Mouse (Mus musculus) liver, postnatal 0 days (tissue): Measurements from ENCODE around the gene Zfp784. TPM values are rescaled to one million over a fixed set of nuclear protein-coding genes. Genes with fewer than 3 reads are reported as not detected.

ENCODE experiments used
- ATAC-seq: fragments of 200-750 bp; cut with Nextera tagmentation; 2 replicates; pipeline ENCODE4 v1.8.0; 2017; ENCODE audit warnings: mild to moderate bottlenecking, moderate library complexity
- DNase-seq: peaks from one replicate; pipeline ENCODE4 v3.0.0-alpha.2; 2016
- H3K27ac ChIP-seq: fragments of 300-500 bp; sonication (generic); 2 replicates; pipeline ENCODE4 v1.5.1; 2014; ENCODE audit warnings: antibody characterized with exemption, moderate library complexity, mild to moderate bottlenecking, low read depth
- H3K27me3 ChIP-seq: fragments of 300-500 bp; sonication (generic); 2 replicates; pipeline ENCODE4 v1.6.1; 2014; ENCODE audit warnings: low read length, control low read depth, mixed read lengths; ENCODE audit not compliant: insufficient read depth
- H3K36me3 ChIP-seq: fragments of 300-500 bp; sonication (generic); replicated peaks from 2 replicates; pipeline ENCODE4 v1.6.1; 2014; ENCODE audit warnings: mild to moderate bottlenecking, control low read depth, low read length, moderate library complexity, mixed read lengths; ENCODE audit not compliant: insufficient read depth
- H3K4me1 ChIP-seq: fragments of 300-500 bp; sonication (generic); 2 replicates; pipeline ENCODE4 v1.6.1; 2014; ENCODE audit warnings: antibody characterized with exemption, mild to moderate bottlenecking, control low read depth; ENCODE audit not compliant: insufficient read depth
- H3K4me2 ChIP-seq: fragments of 300-500 bp; sonication (generic); 2 replicates; pipeline ENCODE4 v1.6.1; 2014; ENCODE audit warnings: low read depth, mild to moderate bottlenecking, low read length, moderate library complexity, mixed read lengths
- H3K4me3 ChIP-seq: fragments of 300-500 bp; sonication (generic); 2 replicates; pipeline ENCODE4 v1.5.1; 2014; ENCODE audit warnings: low read depth, low read length
- H3K9ac ChIP-seq: fragments of 300-500 bp; sonication (generic); replicated peaks from 2 replicates; pipeline ENCODE4 v1.6.1; 2014; ENCODE audit warnings: mild to moderate bottlenecking, moderate library complexity
- H3K9me3 ChIP-seq: fragments of 300-500 bp; sonication (generic); 2 replicates; pipeline ENCODE4 v1.6.1; 2016; ENCODE audit warnings: mild to moderate bottlenecking, control low read depth, low read length, mixed read lengths
- CTCF ChIP-seq: sonication (generic); IDR thresholded peaks from 2 replicates; pipeline ENCODE4 v1.5.1; 2016; ENCODE audit warnings: antibody characterized with exemption, low read depth
- EP300 ChIP-seq: IDR thresholded peaks from 2 replicates; pipeline ENCODE4 v1.6.1; 2016; ENCODE audit warnings: antibody characterized with exemption, low read depth, mild to moderate bottlenecking
- WGBS: fragments of 180-500 bp; shearing (Covaris S2); extraction: QIAGEN DNeasy Blood & Tissue Kit; methylation state at CpG from one replicate; pipeline ENCODE4 v1.1.7; 2014; ENCODE audit not compliant: insufficient replicate concordance; 5-methylcytosine and 5-hydroxymethylcytosine counted together
- polyA plus RNA-seq: library from polyadenylated mRNA; unstranded; fragments of >200 nt; fragmentation: Nextera tagmentation; extraction: Ambion mirVana; gene quantifications from 2 replicates; pipeline ENCODE4 v1.2.1, GENCODE M21; 2015

Zfp784 gene
- polyA plus RNA-seq: 1.9 and 2.4 TPM in 2 replicates

DNA sequence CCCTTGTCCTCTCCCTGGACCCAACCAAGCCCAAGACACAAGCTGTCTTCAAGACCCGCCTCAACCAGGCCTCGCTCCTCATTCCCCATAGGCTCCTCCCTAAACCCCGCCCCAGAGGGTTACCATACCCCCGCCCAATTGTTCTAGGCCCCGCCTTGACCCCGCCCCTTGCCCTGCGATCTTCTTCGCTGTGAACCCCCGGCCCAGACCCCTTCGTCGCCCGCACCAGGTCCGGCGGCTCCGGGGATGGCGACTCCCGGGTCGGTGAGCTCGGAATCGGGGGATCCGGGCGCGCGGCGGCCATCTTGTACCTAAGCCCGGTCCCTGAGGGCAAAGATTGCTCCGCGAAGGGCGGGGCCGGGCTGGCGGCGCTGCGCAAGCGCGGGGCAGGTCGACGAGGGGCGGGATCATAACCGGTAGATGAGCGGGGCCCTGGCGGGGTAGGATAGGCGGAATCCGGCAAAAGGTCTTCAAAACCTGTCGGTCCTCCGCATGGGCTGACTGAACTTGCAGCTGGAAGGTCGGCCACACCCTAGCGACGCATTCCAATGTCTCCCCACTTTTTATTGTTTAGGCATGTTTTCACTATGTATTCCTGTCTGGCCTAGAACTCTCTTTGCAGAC, at the start of gene Zfp784:
Gene Zfp784 (minus strand): TSS at position 338 of the 624 bp plus-strand sequence.
- Histone ChIP-seq H3K27ac (peak within 1 kb of the TSS; percentile 94), H3K27me3 (no peaks in the 10 kb centered on the region), H3K4me1 (peaks cover 14% of the 10 kb centered on the region), H3K36me3 (no peaks in the 10 kb centered on the region; the same call in none of the 2 replicates), H3K9me3 (no peaks in the 10 kb centered on the region), H3K4me3 (peak within 1 kb of the TSS; percentile 67), H3K9ac (peak within 1 kb of the TSS; percentile 68), H3K4me2 (peak within 1 kb of the TSS; percentile 69)
- peak; percentile 99 for ATAC-seq
- WGBS: under 1% methylated on average over 46 of the region's 48 CpGs
- TF ChIP-seq CTCF (no peak), EP300 (peak; percentile 17; the same call in 1 of the 2 replicates)
- peak; percentile 94 for DNase-seq

GRCm38 (mm10) chr7:5087886-5088285, 49.6 kb upstream of the Zfp784 start:
- 63% methylated on average over 4 of the region's 4 CpGs for WGBS
- no peak for ATAC-seq
- no peaks in the 10 kb centered on the region for H3K9me3 ChIP-seq
- peaks cover 78% of the 10 kb centered on the region for H3K36me3 ChIP-seq
- H3K4me2 ChIP-seq: no peak overlapping the region
- TF ChIP-seq CTCF: no peak
- TF ChIP-seq EP300: no peak
- H3K9ac ChIP-seq: no peak overlapping the region
- DNase-seq: peak; percentile 9
- H3K27me3 ChIP-seq: no peaks in the 10 kb centered on the region
- no peak overlapping the region for H3K27ac ChIP-seq
- no peak overlapping the region for H3K4me3 ChIP-seq
- H3K4me1 ChIP-seq: peaks cover 31% of the 10 kb centered on the region

DNA sequence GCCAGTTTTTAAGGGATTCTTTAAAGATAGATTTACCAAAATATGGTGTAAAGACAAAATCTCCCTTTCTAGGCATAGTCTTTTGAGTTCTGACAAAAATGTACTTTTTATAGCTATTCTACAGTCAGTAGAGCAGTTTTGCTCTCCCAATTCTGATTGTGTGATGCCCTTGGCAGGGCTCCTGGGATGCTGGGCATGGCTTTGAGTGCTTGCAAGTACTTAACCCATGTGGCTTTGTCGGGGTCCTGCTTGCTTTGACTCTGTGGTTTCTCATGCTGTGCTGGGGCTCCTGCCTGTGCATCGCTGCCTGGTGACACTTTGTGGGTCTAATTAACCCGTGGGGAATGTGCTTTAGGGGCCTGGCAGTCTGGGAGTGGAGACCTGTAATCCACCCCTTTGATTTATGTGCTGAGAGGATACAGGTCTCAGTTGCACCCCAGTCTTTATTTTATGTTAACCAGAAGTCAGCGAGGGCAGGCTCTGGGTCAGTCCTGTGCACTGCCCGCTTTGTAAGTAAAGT, 48.7 kb upstream of the Zfp784 start:
- H3K4me2 ChIP-seq: no peak overlapping the region
- ATAC-seq (no peak), DNase-seq (no peak)
- WGBS: 85% methylated on average over 5 of the region's 5 CpGs
- no peak overlapping the region for H3K27ac ChIP-seq
- H3K9ac ChIP-seq: no peak overlapping the region
- H3K27me3 ChIP-seq: no peaks in the 10 kb centered on the region
- peaks cover 70% of the 10 kb centered on the region for H3K36me3 ChIP-seq
- peaks cover 33% of the 10 kb centered on the region for H3K4me1 ChIP-seq
- no peak for TF ChIP-seq EP300
- no peak for TF ChIP-seq CTCF
- no peak overlapping the region for H3K4me3 ChIP-seq
- H3K9me3 ChIP-seq: no peaks in the 10 kb centered on the region

DNA sequence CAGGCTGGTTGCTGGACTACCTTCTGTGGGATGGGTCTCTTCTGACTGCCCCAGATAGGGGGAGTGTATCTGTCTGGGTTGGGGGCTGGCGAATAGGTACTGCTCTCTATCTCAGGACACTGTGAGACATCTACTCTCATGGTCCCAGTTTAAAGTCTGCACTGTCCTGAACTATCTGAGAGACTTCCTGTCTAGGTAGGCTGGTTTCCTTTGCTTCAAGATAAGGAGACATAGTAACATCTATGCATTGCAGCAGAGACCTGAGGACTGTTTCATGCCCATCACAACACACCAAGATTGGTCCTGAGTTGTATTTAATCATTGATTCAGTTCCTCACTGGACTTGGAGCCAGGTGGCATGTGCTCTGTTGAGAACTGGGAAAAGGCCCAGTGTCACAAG, 47.3 kb upstream of the Zfp784 start:
- Histone ChIP-seq H3K9me3 (no peaks in the 10 kb centered on the region), H3K9ac (no peak overlapping the region), H3K27ac (no peak overlapping the region), H3K4me2 (no peak overlapping the region), H3K36me3 (peaks cover 55% of the 10 kb centered on the region), H3K27me3 (no peaks in the 10 kb centered on the region), H3K4me3 (no peak overlapping the region), H3K4me1 (peaks cover 34% of the 10 kb centered on the region)
- ATAC-seq (no peak), DNase-seq (no peak)
- 53% methylated on average over 1 of the region's 1 CpGs for WGBS
- no peak for TF ChIP-seq CTCF
- TF ChIP-seq EP300: no peak

DNA sequence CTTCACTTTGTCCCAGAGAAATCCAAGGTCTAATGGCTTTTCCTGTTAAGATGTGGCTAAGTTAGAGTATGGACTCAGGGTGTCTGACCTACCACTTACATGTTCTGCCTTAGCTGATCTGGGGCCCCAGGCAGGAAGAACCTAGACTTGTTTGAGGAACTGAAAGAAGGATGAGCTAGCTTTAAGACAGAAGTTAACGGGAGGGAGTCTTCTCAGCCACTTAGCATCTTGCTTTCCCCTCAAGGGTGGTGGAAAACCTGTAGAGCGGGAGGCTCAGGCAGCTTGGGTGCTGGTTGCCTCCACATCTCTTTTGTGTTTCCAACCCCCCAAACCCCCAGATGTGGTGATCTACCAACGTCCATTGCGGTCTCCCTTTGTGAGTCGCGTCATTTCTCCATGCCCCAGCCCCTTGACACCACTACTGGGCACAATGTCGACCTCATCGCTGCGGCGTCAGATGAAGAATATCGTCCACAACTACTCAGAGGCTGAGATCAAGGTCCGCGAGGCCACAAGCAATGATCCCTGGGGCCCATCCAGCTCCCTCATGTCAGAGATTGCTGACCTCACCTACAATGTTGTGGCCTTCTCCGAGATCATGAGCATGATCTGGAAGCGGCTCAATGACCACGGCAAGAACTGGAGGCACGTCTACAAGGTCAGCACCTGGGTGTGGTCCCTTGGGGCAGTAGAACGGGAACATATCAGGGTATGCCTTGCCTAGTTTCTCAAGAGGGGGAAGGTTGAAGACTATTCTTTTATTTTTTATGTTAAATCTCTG, 45.3 kb upstream of the Zfp784 start:
- no peak for ATAC-seq

GRCm38 (mm10) chr7:5081939-5082338, 43.7 kb upstream of the Zfp784 start:
- H3K9ac ChIP-seq: peak overlapping the region; percentile 96
- H3K4me2 ChIP-seq: peak overlapping the region; percentile 84
- no peaks in the 10 kb centered on the region for H3K9me3 ChIP-seq
- DNase-seq (no peak), ATAC-seq (no peak)
- TF ChIP-seq EP300 (no peak), CTCF (no peak)
- peak overlapping the region; percentile 98 for H3K27ac ChIP-seq
- H3K36me3 ChIP-seq: peaks cover 55% of the 10 kb centered on the region
- no peaks in the 10 kb centered on the region for H3K27me3 ChIP-seq
- H3K4me3 ChIP-seq: peak overlapping the region; percentile 90
- 81% methylated on average over 2 of the region's 2 CpGs for WGBS
- peaks cover 36% of the 10 kb centered on the region for H3K4me1 ChIP-seq

More for the DNA sequence above, 45.3 kb upstream of the Zfp784 start:
- peak overlapping the region; percentile 56 for H3K27ac ChIP-seq
- H3K9me3 ChIP-seq: no peaks in the 10 kb centered on the region
- no peak for TF ChIP-seq EP300
- no peak for TF ChIP-seq CTCF
- WGBS: 73% methylated on average over 18 of the region's 18 CpGs
- H3K4me3 ChIP-seq: no peak overlapping the region
- peaks cover 48% of the 10 kb centered on the region for H3K36me3 ChIP-seq
- peak overlapping the region; percentile 8 for H3K4me2 ChIP-seq
- DNase-seq: no peak
- peaks cover 36% of the 10 kb centered on the region for H3K4me1 ChIP-seq
- 0 out of 2 replicates have a peak overlapping the region, but pooled peaks have one; percentile 33 for H3K9ac ChIP-seq
- H3K27me3 ChIP-seq: no peaks in the 10 kb centered on the region
